Mouse (Mus musculus) lung, postnatal 25 days (tissue): ENCODE measurements at regions not wholly inside any gene's neighbourhood (a gene's known extent, or its start where the extent isn't known, plus 50 kb on each side); places are given as distances from the start of the nearest gene placed in this dataset.

Experiments used
- DNase-seq: peaks from one replicate; pipeline ENCODE4 v3.0.0; 2022; ENCODE audit warnings: low spot score

GRCm38 (mm10) chr1:137927953-137928352 lies 247.6 kb downstream of the Ptprc start:
- peak; percentile 43 for DNase-seq

DNA sequence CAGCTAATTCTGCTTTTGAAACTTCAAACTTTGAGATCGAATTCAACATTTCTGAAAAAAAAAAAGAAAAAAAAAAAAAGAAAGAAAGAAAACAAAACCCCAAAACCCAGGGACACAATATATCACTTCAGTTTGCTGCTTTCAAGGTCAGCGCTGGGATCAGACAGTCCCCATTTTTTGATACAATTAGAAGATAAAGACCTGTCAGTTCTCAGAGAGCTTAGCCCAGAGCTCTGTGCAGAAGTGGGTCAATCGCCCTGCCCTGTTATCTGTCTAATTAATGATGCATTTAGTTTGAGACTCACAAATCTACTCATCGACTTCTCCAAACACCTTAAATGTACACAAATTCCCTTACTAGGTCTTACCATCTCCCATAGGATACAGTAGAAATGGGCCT lies 249.2 kb downstream of the Ptprc start:
- DNase-seq: no peak

DNA sequence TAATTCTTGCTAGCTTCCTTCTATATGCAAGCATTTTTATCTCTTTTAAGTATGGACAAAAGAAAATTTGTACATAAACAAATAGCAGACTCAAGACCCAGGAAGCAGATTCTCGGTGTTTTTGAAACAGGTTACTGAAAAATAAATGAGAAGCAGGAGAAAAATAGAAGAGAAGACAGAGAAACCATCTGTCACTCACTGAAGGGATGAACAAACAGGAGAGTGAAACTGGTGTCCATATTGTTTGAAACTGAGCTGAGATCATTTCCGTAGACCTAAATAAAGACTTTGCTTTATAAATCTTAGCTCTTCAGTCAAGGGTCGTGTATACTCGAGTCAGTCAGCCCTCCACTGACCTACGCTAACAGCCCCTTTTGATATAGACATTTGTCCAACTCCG lies 251.4 kb downstream of the Ptprc start:
- DNase-seq: no peak

GRCm38 (mm10) chr1:137923705-137924104 lies 251.8 kb downstream of the Ptprc start:
- no peak for DNase-seq

DNA sequence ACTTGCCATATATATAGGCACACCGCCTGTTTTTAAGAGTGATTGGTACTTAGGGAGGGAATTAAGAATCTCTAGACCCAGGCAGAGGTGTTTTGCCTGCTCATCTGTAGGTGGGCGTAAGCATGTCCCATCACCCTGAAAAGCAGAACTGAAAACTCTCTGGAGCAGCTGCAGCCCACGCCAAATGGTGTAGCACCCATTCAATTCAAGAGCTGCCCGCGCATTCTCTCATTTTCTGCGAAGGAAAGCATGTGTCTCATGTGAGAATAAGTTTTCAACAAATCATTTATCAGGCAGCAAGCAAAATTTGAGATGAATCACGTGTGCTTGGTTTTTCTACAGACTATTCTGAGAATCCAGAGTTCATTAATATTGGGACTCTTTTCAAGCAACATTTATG lies 252.7 kb downstream of the Ptprc start:
- DNase-seq: peak; percentile 39

- DNase-seq: no peak
Observed at GRCm38 (mm10) chr1:137921592-137921991, 253.9 kb downstream of the Ptprc start.

- DNase-seq: no peak
Observed at GRCm38 (mm10) chr1:137919739-137920563, 255.6 kb downstream of the Ptprc start.

GRCm38 (mm10) chr1:137917449-137917848 lies 258.1 kb downstream of the Ptprc start:
- no peak for DNase-seq

- DNase-seq: no peak
Observed at GRCm38 (mm10) chr1:137906883-137907282, 268.6 kb downstream of the Ptprc start.

DNA sequence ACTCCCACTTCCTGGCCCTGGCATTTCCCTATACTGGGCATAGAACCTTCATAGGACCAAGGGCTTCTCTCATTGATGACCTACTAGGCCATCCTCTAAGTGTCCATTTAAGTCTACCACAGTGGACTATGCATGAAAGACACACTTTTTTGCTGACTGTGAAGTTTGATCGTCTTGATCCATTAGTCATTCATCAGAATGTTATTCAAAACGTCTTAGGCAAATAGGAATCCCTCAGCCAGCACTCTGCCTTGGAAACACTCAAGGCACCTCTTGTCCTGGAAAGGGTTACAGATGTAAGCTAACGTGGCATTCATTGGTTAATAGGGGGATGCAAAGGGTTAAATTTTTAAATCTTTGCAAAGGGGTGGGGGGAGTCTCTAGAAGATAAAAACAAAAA lies 269.0 kb downstream of the Ptprc start:
- no peak for DNase-seq

DNA sequence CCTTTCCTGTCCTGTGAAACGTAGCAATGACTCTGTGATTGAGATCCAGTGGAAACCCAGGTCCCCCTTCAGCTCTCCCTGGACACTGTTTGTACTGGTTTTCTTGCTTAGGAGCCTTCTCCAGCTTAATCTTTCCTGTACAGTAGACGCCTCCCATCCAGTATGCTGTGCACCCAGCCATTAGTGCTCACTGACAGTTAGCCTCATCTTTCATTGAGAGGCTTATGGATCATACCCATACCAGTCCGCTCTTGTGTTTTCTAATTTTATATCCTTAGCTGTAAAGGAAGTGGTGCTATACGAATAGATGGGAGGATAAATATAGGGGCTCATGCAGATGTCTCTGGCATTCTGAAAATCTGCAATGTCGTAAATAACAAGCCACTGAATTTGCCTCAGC lies 269.9 kb downstream of the Ptprc start:
- no peak for DNase-seq

DNA sequence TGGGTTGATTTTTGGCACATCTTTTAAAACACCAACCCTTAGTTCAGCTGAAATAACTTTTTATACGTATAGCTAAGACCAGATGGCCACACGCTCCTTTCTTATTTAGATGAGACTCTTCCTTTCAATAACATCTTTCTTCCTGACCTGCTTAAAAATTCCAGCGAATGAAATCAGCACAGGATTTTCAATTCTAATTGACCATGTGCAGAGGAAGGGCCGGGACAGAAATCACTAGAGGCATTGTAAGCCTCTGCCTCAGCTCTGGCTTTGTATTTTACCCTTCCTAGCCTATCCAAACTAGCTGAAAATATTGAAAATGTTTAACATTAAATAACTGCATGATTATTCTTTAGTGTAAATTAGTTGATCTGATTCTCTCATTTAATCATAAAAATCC lies 272.2 kb downstream of the Ptprc start:
- DNase-seq: no peak

- DNase-seq: no peak
Observed at GRCm38 (mm10) chr1:137902859-137903258, 272.6 kb downstream of the Ptprc start.

DNA sequence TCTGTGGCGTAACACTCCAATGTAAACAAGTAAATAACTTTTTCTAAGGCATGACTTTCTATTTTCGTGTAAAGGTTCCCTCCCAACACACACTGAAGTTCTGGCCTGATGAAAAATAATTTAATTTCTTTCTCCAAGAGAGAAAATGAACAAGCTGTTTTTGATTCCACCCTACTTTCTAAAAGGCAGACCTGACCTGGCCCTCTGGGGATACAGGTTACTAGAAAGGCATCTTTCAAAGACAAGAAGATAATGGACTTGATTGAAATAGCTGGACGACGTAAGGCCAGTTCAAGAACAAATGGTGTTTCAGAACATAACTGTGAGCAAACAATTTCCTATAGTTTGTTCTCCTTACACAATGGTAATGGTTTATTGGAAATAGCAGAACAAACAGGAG lies 273.5 kb downstream of the Ptprc start:
- no peak for DNase-seq

- no peak for DNase-seq
Observed at GRCm38 (mm10) chr1:137901211-137901610, 274.3 kb downstream of the Ptprc start.

GRCm38 (mm10) chr1:137900621-137901071 lies 274.9 kb downstream of the Ptprc start:
- peak; percentile 28 for DNase-seq

- peak; percentile 28 for DNase-seq
Observed at GRCm38 (mm10) chr1:137899916-137900601, 275.4 kb downstream of the Ptprc start.

DNA sequence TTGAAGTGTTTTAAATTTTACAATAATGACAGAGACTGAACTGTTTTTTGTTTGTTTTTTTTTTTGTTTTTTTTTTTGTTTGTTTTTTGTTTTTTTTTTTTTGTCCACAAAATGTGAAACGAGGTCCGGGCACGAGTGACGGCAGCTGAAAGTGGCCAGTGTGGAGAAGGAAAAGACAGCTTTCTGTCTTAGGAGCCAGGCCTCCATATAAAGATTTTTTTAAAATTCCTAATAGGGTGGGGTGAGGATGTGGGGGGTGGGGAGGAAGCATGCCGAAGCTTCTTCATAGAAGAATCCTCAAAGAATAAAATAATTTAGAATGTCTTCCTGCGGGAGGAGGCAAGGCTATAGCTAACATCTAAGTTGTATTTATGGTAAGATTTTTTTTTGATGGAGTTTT lies 276.2 kb downstream of the Ptprc start:
- no peak for DNase-seq

GRCm38 (mm10) chr1:137898891-137899290 lies 276.6 kb downstream of the Ptprc start:
- no peak for DNase-seq

DNA sequence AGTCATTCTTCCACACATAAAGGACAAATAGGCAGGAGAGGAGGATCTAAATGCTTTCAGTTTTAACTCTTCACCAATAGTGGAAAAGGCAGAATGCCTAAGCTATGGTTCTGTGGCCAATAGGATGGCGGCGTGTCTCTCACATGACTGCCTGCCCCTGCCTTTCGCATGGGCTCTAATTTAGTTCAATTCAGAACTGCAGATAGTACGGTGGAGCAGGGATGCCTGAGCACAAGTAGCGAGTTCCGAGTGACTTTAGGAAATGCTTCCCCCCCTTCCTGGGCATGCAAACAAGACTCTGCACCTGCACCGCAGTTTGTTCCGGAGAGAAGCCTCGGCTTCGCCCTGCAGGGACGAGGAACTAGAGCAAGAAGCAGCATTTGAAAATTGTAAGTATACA lies 277.1 kb downstream of the Ptprc start:
- DNase-seq: peak; percentile 92

GRCm38 (mm10) chr1:137881656-137882055 lies 293.9 kb downstream of the Ptprc start:
- no peak for DNase-seq

- DNase-seq: no peak
Observed at GRCm38 (mm10) chr1:137874361-137874760, 301.1 kb downstream of the Ptprc start.

DNA sequence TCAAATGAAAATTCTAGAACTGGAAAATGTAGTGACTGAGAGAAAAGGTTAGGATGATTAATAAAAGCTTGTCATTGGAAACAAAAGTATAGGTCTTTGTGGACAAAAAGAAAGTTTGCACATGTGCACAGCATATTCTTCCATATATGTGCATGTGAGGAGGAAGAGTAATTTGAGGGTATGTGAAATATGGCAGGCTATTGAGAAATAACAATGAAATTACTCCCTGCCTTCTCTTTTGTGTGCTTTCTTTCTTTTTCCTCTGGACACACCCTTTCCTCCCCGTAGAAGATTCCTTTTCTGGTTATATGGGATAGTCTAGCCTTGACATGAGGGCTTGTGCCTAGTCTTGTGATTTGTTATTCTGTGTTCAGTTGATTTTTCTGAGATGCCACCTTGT lies 301.9 kb downstream of the Ptprc start:
- no peak for DNase-seq
